Mouse (Mus musculus): Measurements from ENCODE around the gene Plekhg4. TPM values are rescaled to one million over a fixed set of nuclear protein-coding genes. Genes with fewer than 3 reads are reported as not detected.
A peak's percentile ranks its signal among the peaks of the same experiment; 100 is the strongest.

The Plekhg4 gene
- 0.26 and 0.73 TPM in 2 replicates for polyA plus RNA-seq (2014; fragmentation: Nextera tagmentation; extraction: Ambion mirVana)

- Histone ChIP-seq H3K4me1 (replicated peaks; ENCODE audit: control insufficient read depth, insufficient read depth, low read length) (no peaks in the 10 kb centered on the region), H3K4me2 (replicated peaks; ENCODE audit: low read depth, low read length) (no peak within 1 kb of the TSS), H3K4me3 (ENCODE audit: low read depth, low read length) (no peak within 1 kb of the TSS), H3K36me3 (ENCODE audit: control insufficient read depth, insufficient read depth, low read length) (no peaks in the 10 kb centered on the region), H3K27me3 (ENCODE audit: control insufficient read depth, insufficient read depth, low read length) (no peaks in the 10 kb centered on the region), H3K9me3 (ENCODE audit: control insufficient read depth, low read length) (0 out of 2 replicates have a peak, but pooled peaks cover 4% of the 10 kb centered on the region), H3K9ac (ENCODE audit: low read depth, low read length) (no peak within 1 kb of the TSS), H3K27ac (ENCODE audit: low read depth, low read length) (no peak within 1 kb of the TSS)
- DNase-seq (ENCODE audit: low spot score) (no peak), ATAC-seq (ENCODE audit: low FRiP score) (no peak)
- 48% methylated on average over 2 of the region's 2 CpGs for WGBS
These were observed at the start of gene Plekhg4 for GRCm38 (mm10) chr8:105373032-105373431. Gene Plekhg4 (plus strand): TSS chr8:105373274.

GRCm38 (mm10) chr8:105325641-105326093 is 47.4 kb upstream of the Plekhg4 start:
- peak overlapping the region; percentile 62 for H3K9ac ChIP-seq (ENCODE audit: low read depth, low read length)
- peaks cover 4% of the 10 kb centered on the region; the same call in 1 of the 2 replicates for H3K36me3 ChIP-seq (ENCODE audit: control insufficient read depth, insufficient read depth, low read length)
- H3K27me3 ChIP-seq (ENCODE audit: control insufficient read depth, insufficient read depth, low read length), result no peaks in the 10 kb centered on the region
- DNase-seq (ENCODE audit: low spot score) (peak; percentile 65), ATAC-seq (ENCODE audit: low FRiP score) (peak; percentile 75)
- peaks cover 6% of the 10 kb centered on the region; the same call in 1 of the 2 replicates for H3K4me1 ChIP-seq (replicated peaks; ENCODE audit: control insufficient read depth, insufficient read depth, low read length)
- under 1% methylated on average over 12 of the region's 12 CpGs for WGBS
- H3K4me3 ChIP-seq (ENCODE audit: low read depth, low read length), result peak overlapping the region; percentile 64
- H3K27ac ChIP-seq (ENCODE audit: low read depth, low read length), result peak overlapping the region; percentile 73
- peak overlapping the region; percentile 44 for H3K4me2 ChIP-seq (replicated peaks; ENCODE audit: low read depth, low read length)
- no peaks in the 10 kb centered on the region for H3K9me3 ChIP-seq (ENCODE audit: control insufficient read depth, low read length)

GRCm38 (mm10) chr8:105326141-105326672 is 46.9 kb upstream of the Plekhg4 start, which contains the start of the genes Lrrc29 and Tmem208:
Gene Lrrc29 (minus strand): TSS chr8:105326278.
Gene Tmem208 (plus strand): TSS chr8:105326354.
- H3K4me2 ChIP-seq (replicated peaks; ENCODE audit: low read depth, low read length), result peak within 1 kb of the TSS; percentile 83
- DNase-seq (ENCODE audit: low spot score), result peak; percentile 99
- no peaks in the 10 kb centered on the region for H3K9me3 ChIP-seq (ENCODE audit: control insufficient read depth, low read length)
- peak within 1 kb of the TSS; percentile 63 for H3K9ac ChIP-seq (ENCODE audit: low read depth, low read length)
- peaks cover 6% of the 10 kb centered on the region; the same call in 1 of the 2 replicates for H3K4me1 ChIP-seq (replicated peaks; ENCODE audit: control insufficient read depth, insufficient read depth, low read length)
- peak within 1 kb of the TSS; percentile 64 for H3K4me3 ChIP-seq (ENCODE audit: low read depth, low read length)
- peak within 1 kb of the TSS; percentile 73 for H3K27ac ChIP-seq (ENCODE audit: low read depth, low read length)
- WGBS, result under 1% methylated on average over 36 of the region's 36 CpGs
- ATAC-seq (ENCODE audit: low FRiP score), result peak; percentile 93
- H3K27me3 ChIP-seq (ENCODE audit: control insufficient read depth, insufficient read depth, low read length), result no peaks in the 10 kb centered on the region
- peaks cover 4% of the 10 kb centered on the region; the same call in 1 of the 2 replicates for H3K36me3 ChIP-seq (ENCODE audit: control insufficient read depth, insufficient read depth, low read length)

- ATAC-seq (ENCODE audit: low FRiP score) (no peak), DNase-seq (ENCODE audit: low spot score) (no peak)
- Histone ChIP-seq H3K4me1 (replicated peaks; ENCODE audit: control insufficient read depth, insufficient read depth, low read length) (peaks cover 6% of the 10 kb centered on the region; the same call in 1 of the 2 replicates), H3K4me3 (ENCODE audit: low read depth, low read length) (peak overlapping the region; percentile 64), H3K36me3 (ENCODE audit: control insufficient read depth, insufficient read depth, low read length) (peaks cover 4% of the 10 kb centered on the region; the same call in 1 of the 2 replicates), H3K27me3 (ENCODE audit: control insufficient read depth, insufficient read depth, low read length) (no peaks in the 10 kb centered on the region), H3K9me3 (ENCODE audit: control insufficient read depth, low read length) (no peaks in the 10 kb centered on the region), H3K9ac (ENCODE audit: low read depth, low read length) (peak overlapping the region; percentile 63), H3K27ac (ENCODE audit: low read depth, low read length) (no peak overlapping the region), H3K4me2 (replicated peaks; ENCODE audit: low read depth, low read length) (peak overlapping the region; percentile 83)
- 49% methylated on average over 6 of the region's 6 CpGs for WGBS
These were observed 46.1 kb upstream of the Plekhg4 start for GRCm38 (mm10) chr8:105326968-105327367.

GRCm38 (mm10) chr8:105330325-105330724 is 42.7 kb upstream of the Plekhg4 start:
- peaks cover 4% of the 10 kb centered on the region; the same call in 1 of the 2 replicates for H3K36me3 ChIP-seq (ENCODE audit: control insufficient read depth, insufficient read depth, low read length)
- no peak for DNase-seq (ENCODE audit: low spot score)
- ATAC-seq (ENCODE audit: low FRiP score), result no peak
- H3K27me3 ChIP-seq (ENCODE audit: control insufficient read depth, insufficient read depth, low read length), result no peaks in the 10 kb centered on the region
- peaks cover 6% of the 10 kb centered on the region; the same call in 1 of the 2 replicates for H3K4me1 ChIP-seq (replicated peaks; ENCODE audit: control insufficient read depth, insufficient read depth, low read length)
- no peak overlapping the region for H3K27ac ChIP-seq (ENCODE audit: low read depth, low read length)
- H3K4me3 ChIP-seq (ENCODE audit: low read depth, low read length), result no peak overlapping the region
- H3K9me3 ChIP-seq (ENCODE audit: control insufficient read depth, low read length), result no peaks in the 10 kb centered on the region
- H3K4me2 ChIP-seq (replicated peaks; ENCODE audit: low read depth, low read length), result no peak overlapping the region
- no peak overlapping the region for H3K9ac ChIP-seq (ENCODE audit: low read depth, low read length)
- 98% methylated on average over 12 of the region's 12 CpGs for WGBS

- H3K4me1 ChIP-seq (replicated peaks; ENCODE audit: control insufficient read depth, insufficient read depth, low read length), result peaks cover 6% of the 10 kb centered on the region; the same call in 1 of the 2 replicates
- H3K9ac ChIP-seq (ENCODE audit: low read depth, low read length), result no peak overlapping the region
- no peak overlapping the region for H3K4me2 ChIP-seq (replicated peaks; ENCODE audit: low read depth, low read length)
- no peak overlapping the region for H3K4me3 ChIP-seq (ENCODE audit: low read depth, low read length)
- ATAC-seq (ENCODE audit: low FRiP score), result no peak
- H3K27ac ChIP-seq (ENCODE audit: low read depth, low read length), result no peak overlapping the region
- H3K27me3 ChIP-seq (ENCODE audit: control insufficient read depth, insufficient read depth, low read length), result no peaks in the 10 kb centered on the region
- WGBS, result 96% methylated on average over 22 of the region's 22 CpGs
- H3K36me3 ChIP-seq (ENCODE audit: control insufficient read depth, insufficient read depth, low read length), result peaks cover 4% of the 10 kb centered on the region; the same call in 1 of the 2 replicates
- no peak for DNase-seq (ENCODE audit: low spot score)
- H3K9me3 ChIP-seq (ENCODE audit: control insufficient read depth, low read length), result no peaks in the 10 kb centered on the region
These were observed 41.6 kb upstream of the Plekhg4 start for GRCm38 (mm10) chr8:105331469-105331868.

GRCm38 (mm10) chr8:105331931-105332330 is 41.1 kb upstream of the Plekhg4 start:
- H3K27me3 ChIP-seq (ENCODE audit: control insufficient read depth, insufficient read depth, low read length), result no peaks in the 10 kb centered on the region
- no peak overlapping the region for H3K4me3 ChIP-seq (ENCODE audit: low read depth, low read length)
- peaks cover 6% of the 10 kb centered on the region; the same call in 1 of the 2 replicates for H3K4me1 ChIP-seq (replicated peaks; ENCODE audit: control insufficient read depth, insufficient read depth, low read length)
- no peak overlapping the region for H3K4me2 ChIP-seq (replicated peaks; ENCODE audit: low read depth, low read length)
- H3K9me3 ChIP-seq (ENCODE audit: control insufficient read depth, low read length), result no peaks in the 10 kb centered on the region
- H3K9ac ChIP-seq (ENCODE audit: low read depth, low read length), result no peak overlapping the region
- no peak overlapping the region for H3K27ac ChIP-seq (ENCODE audit: low read depth, low read length)
- WGBS, result 96% methylated on average over 9 of the region's 9 CpGs
- peaks cover 4% of the 10 kb centered on the region; the same call in 1 of the 2 replicates for H3K36me3 ChIP-seq (ENCODE audit: control insufficient read depth, insufficient read depth, low read length)
- ATAC-seq (ENCODE audit: low FRiP score), result no peak
- DNase-seq (ENCODE audit: low spot score), result no peak

- H3K9me3 ChIP-seq (ENCODE audit: control insufficient read depth, low read length), result no peaks in the 10 kb centered on the region
- DNase-seq (ENCODE audit: low spot score) (no peak), ATAC-seq (ENCODE audit: low FRiP score) (no peak)
- no peak overlapping the region for H3K27ac ChIP-seq (ENCODE audit: low read depth, low read length)
- 79% methylated on average over 2 of the region's 2 CpGs for WGBS
- H3K4me1 ChIP-seq (replicated peaks; ENCODE audit: control insufficient read depth, insufficient read depth, low read length), result peaks cover under 1% of the 10 kb centered on the region; the same call in 1 of the 2 replicates
- peaks cover 4% of the 10 kb centered on the region; the same call in 1 of the 2 replicates for H3K36me3 ChIP-seq (ENCODE audit: control insufficient read depth, insufficient read depth, low read length)
- no peak overlapping the region for H3K9ac ChIP-seq (ENCODE audit: low read depth, low read length)
- H3K4me2 ChIP-seq (replicated peaks; ENCODE audit: low read depth, low read length), result no peak overlapping the region
- no peak overlapping the region for H3K4me3 ChIP-seq (ENCODE audit: low read depth, low read length)
- H3K27me3 ChIP-seq (ENCODE audit: control insufficient read depth, insufficient read depth, low read length), result no peaks in the 10 kb centered on the region
These were observed 40.6 kb upstream of the Plekhg4 start for GRCm38 (mm10) chr8:105332523-105332922.

All from hindbrain, embryonic 11.5 days (tissue).